Mouse (Mus musculus): ENCODE data around the gene Cyp2r1. TPM values are rescaled to one million over a fixed set of nuclear protein-coding genes. Genes with fewer than 3 reads are reported as not detected.
"Not testable (repeated sequence)": the region's sequence is repeated elsewhere in the genome, so short reads cannot be mapped to it uniquely, and the experiment has no call there.

The Cyp2r1 gene
- 0.94 and 1.2 TPM in 2 replicates for polyA plus RNA-seq (2014; fragmentation: Nextera tagmentation; extraction: Ambion mirVana)

- WGBS = 5% methylated on average over 56 of the region's 56 CpGs
- Histone ChIP-seq H3K4me1 (replicated peaks; ENCODE audit: control insufficient read depth, insufficient read depth, low read length) (no peaks in the 10 kb centered on the region), H3K27ac (peak within 1 kb of the TSS; percentile 80), H3K9me3 (ENCODE audit: control insufficient read depth, low read length) (no peaks in the 10 kb centered on the region), H3K36me3 (replicated peaks; ENCODE audit: control insufficient read depth, insufficient read depth) (no peaks in the 10 kb centered on the region), H3K4me3 (replicated peaks; ENCODE audit: low read length) (peak within 1 kb of the TSS; percentile 82), H3K9ac (peak within 1 kb of the TSS; percentile 74), H3K4me2 (replicated peaks) (peak within 1 kb of the TSS; percentile 81), H3K27me3 (ENCODE audit: control insufficient read depth, insufficient read depth, low read length) (no peaks in the 10 kb centered on the region)
- DNase-seq (ENCODE audit: low spot score) (peak; percentile 90), ATAC-seq (ENCODE audit: low FRiP score) (peak; percentile 99)
Observed at GRCm38 (mm10) chr7:114562531-114563241, at the start of gene Cyp2r1. Cyp2r1 (minus strand) TSS chr7:114562972.

DNA sequence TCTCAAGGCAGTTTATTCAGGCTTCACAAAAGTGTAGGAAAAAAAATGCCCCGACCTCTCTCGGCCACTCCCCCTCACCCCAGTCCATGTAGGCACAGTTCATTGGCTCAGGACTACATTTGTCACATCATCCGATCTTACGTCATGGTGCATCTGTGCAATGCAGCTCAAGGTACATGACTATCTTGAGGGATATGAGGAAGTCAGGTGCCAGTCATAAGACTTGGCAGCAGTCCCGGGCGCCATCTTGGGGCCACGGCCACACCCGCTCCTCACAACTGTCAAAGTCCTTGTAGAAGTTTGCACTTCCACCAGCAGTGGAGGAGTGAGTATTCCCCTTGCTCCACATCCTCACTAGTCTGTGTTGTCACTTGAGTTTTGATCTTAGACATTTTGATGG lies 31.6 kb upstream of the Cyp2r1 start:
- not testable (repeated sequence) for H3K27me3 ChIP-seq (ENCODE audit: control insufficient read depth, insufficient read depth, low read length); H3K4me3 ChIP-seq (replicated peaks; ENCODE audit: low read length); H3K4me1 ChIP-seq (replicated peaks; ENCODE audit: control insufficient read depth, insufficient read depth, low read length); H3K36me3 ChIP-seq (replicated peaks; ENCODE audit: control insufficient read depth, insufficient read depth); H3K4me2 ChIP-seq (replicated peaks); H3K9me3 ChIP-seq (ENCODE audit: control insufficient read depth, low read length); H3K9ac ChIP-seq; ATAC-seq (ENCODE audit: low FRiP score); H3K27ac ChIP-seq; DNase-seq (ENCODE audit: low spot score)
- 92% methylated on average over 8 of the region's 8 CpGs for WGBS

GRCm38 (mm10) chr7:114582441-114582840 lies 19.7 kb upstream of the Cyp2r1 start:
- WGBS = 58% methylated on average over 2 of the region's 2 CpGs
- Histone ChIP-seq H3K9ac (no peak overlapping the region), H3K36me3 (replicated peaks; ENCODE audit: control insufficient read depth, insufficient read depth) (no peaks in the 10 kb centered on the region), H3K27ac (no peak overlapping the region), H3K4me3 (replicated peaks; ENCODE audit: low read length) (no peak overlapping the region), H3K27me3 (ENCODE audit: control insufficient read depth, insufficient read depth, low read length) (no peaks in the 10 kb centered on the region), H3K4me2 (replicated peaks) (no peak overlapping the region), H3K9me3 (ENCODE audit: control insufficient read depth, low read length) (no peaks in the 10 kb centered on the region), H3K4me1 (replicated peaks; ENCODE audit: control insufficient read depth, insufficient read depth, low read length) (no peaks in the 10 kb centered on the region)
- DNase-seq (ENCODE audit: low spot score) = no peak
- no peak for ATAC-seq (ENCODE audit: low FRiP score)

GRCm38 (mm10) chr7:114581200-114581599 lies 18.4 kb upstream of the Cyp2r1 start:
- no peak overlapping the region for H3K9ac ChIP-seq
- no peak for ATAC-seq (ENCODE audit: low FRiP score)
- no peaks in the 10 kb centered on the region for H3K9me3 ChIP-seq (ENCODE audit: control insufficient read depth, low read length)
- DNase-seq (ENCODE audit: low spot score) = no peak
- H3K4me1 ChIP-seq (replicated peaks; ENCODE audit: control insufficient read depth, insufficient read depth, low read length) = no peaks in the 10 kb centered on the region
- WGBS = 94% methylated on average over 5 of the region's 5 CpGs
- no peaks in the 10 kb centered on the region for H3K36me3 ChIP-seq (replicated peaks; ENCODE audit: control insufficient read depth, insufficient read depth)
- no peak overlapping the region for H3K4me2 ChIP-seq (replicated peaks)
- H3K27me3 ChIP-seq (ENCODE audit: control insufficient read depth, insufficient read depth, low read length) = no peaks in the 10 kb centered on the region
- no peak overlapping the region for H3K4me3 ChIP-seq (replicated peaks; ENCODE audit: low read length)
- no peak overlapping the region for H3K27ac ChIP-seq

- Histone ChIP-seq H3K4me2 (replicated peaks) (no peak overlapping the region), H3K36me3 (replicated peaks; ENCODE audit: control insufficient read depth, insufficient read depth) (no peaks in the 10 kb centered on the region), H3K4me1 (replicated peaks; ENCODE audit: control insufficient read depth, insufficient read depth, low read length) (no peaks in the 10 kb centered on the region), H3K9me3 (ENCODE audit: control insufficient read depth, low read length) (no peaks in the 10 kb centered on the region), H3K4me3 (replicated peaks; ENCODE audit: low read length) (no peak overlapping the region), H3K9ac (no peak overlapping the region), H3K27ac (no peak overlapping the region), H3K27me3 (ENCODE audit: control insufficient read depth, insufficient read depth, low read length) (no peaks in the 10 kb centered on the region)
- peak; percentile 89 for DNase-seq (ENCODE audit: low spot score)
- ATAC-seq (ENCODE audit: low FRiP score) = no peak
- WGBS = 2% methylated on average over 4 of the region's 4 CpGs
Observed at GRCm38 (mm10) chr7:114580426-114580825, 17.7 kb upstream of the Cyp2r1 start.

DNA sequence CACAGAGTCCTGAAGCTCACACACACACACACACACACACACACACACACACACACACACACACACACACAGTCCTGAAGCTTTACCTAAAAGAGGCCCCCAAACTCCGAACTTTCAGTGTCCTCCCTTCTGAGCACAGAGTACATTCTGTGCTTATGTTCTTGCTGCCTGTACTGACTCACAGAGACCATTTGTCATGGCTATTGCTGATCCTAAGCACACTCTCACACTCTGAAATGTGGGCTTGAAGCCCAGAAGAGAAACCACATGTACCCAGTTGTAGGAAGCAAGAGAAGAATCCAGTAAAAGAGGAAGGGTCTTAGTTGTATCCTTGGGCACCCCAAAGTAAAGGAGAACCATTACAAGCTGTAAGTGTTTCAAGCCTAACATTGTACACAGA lies 14.9 kb upstream of the Cyp2r1 start:
- no peaks in the 10 kb centered on the region for H3K27me3 ChIP-seq (ENCODE audit: control insufficient read depth, insufficient read depth, low read length)
- H3K36me3 ChIP-seq (replicated peaks; ENCODE audit: control insufficient read depth, insufficient read depth) = no peaks in the 10 kb centered on the region
- no peak for ATAC-seq (ENCODE audit: low FRiP score)
- H3K27ac ChIP-seq = no peak overlapping the region
- DNase-seq (ENCODE audit: low spot score) = no peak
- 76% methylated on average over 1 of the region's 1 CpGs for WGBS
- H3K9me3 ChIP-seq (ENCODE audit: control insufficient read depth, low read length) = no peaks in the 10 kb centered on the region
- no peaks in the 10 kb centered on the region for H3K4me1 ChIP-seq (replicated peaks; ENCODE audit: control insufficient read depth, insufficient read depth, low read length)
- no peak overlapping the region for H3K4me2 ChIP-seq (replicated peaks)
- H3K4me3 ChIP-seq (replicated peaks; ENCODE audit: low read length) = no peak overlapping the region
- H3K9ac ChIP-seq = no peak overlapping the region

- WGBS = 82% methylated on average over 3 of the region's 3 CpGs
- Histone ChIP-seq H3K4me2 (replicated peaks) (no peak overlapping the region), H3K9ac (no peak overlapping the region), H3K4me3 (replicated peaks; ENCODE audit: low read length) (no peak overlapping the region), H3K4me1 (replicated peaks; ENCODE audit: control insufficient read depth, insufficient read depth, low read length) (no peaks in the 10 kb centered on the region), H3K27me3 (ENCODE audit: control insufficient read depth, insufficient read depth, low read length) (no peaks in the 10 kb centered on the region), H3K9me3 (ENCODE audit: control insufficient read depth, low read length) (no peaks in the 10 kb centered on the region), H3K27ac (no peak overlapping the region), H3K36me3 (replicated peaks; ENCODE audit: control insufficient read depth, insufficient read depth) (no peaks in the 10 kb centered on the region)
- ATAC-seq (ENCODE audit: low FRiP score) (no peak), DNase-seq (ENCODE audit: low spot score) (no peak)
Observed at GRCm38 (mm10) chr7:114576931-114577330, 14.2 kb upstream of the Cyp2r1 start.

DNA sequence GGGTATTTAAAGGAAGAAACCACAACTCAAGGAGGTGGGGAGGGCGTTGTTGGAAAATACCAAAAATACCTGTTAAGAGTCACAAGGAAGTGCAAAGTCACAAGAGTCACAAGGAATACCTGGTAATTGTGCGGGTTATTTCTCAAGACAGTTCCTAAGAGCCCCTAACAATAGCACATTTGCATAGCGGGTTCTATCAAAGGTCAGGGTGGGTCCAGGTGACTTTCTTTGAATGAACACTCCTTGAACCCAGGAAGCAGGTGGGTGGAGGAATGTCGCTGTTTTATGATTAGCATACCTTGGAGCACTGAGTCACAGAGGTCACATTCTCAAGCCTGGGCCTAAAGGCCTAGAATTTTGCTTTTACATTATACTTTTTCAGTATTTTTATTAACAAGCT lies 11.1 kb upstream of the Cyp2r1 start:
- H3K4me1 ChIP-seq (replicated peaks; ENCODE audit: control insufficient read depth, insufficient read depth, low read length); H3K4me3 ChIP-seq (replicated peaks; ENCODE audit: low read length); H3K9me3 ChIP-seq (ENCODE audit: control insufficient read depth, low read length); H3K36me3 ChIP-seq (replicated peaks; ENCODE audit: control insufficient read depth, insufficient read depth); H3K27ac ChIP-seq; DNase-seq (ENCODE audit: low spot score); ATAC-seq (ENCODE audit: low FRiP score); H3K4me2 ChIP-seq (replicated peaks); H3K9ac ChIP-seq; H3K27me3 ChIP-seq (ENCODE audit: control insufficient read depth, insufficient read depth, low read length): not testable (repeated sequence)
- 96% methylated on average over 4 of the region's 4 CpGs for WGBS

GRCm38 (mm10) chr7:114536179-114536578 lies 26.6 kb downstream of the Cyp2r1 start:
- Histone ChIP-seq H3K9ac (no peak overlapping the region), H3K9me3 (ENCODE audit: control insufficient read depth, low read length) (no peaks in the 10 kb centered on the region), H3K27me3 (ENCODE audit: control insufficient read depth, insufficient read depth, low read length) (no peaks in the 10 kb centered on the region), H3K27ac (no peak overlapping the region), H3K36me3 (replicated peaks; ENCODE audit: control insufficient read depth, insufficient read depth) (peaks cover 19% of the 10 kb centered on the region), H3K4me2 (replicated peaks) (no peak overlapping the region), H3K4me3 (replicated peaks; ENCODE audit: low read length) (no peak overlapping the region), H3K4me1 (replicated peaks; ENCODE audit: control insufficient read depth, insufficient read depth, low read length) (no peaks in the 10 kb centered on the region)
- 100% methylated on average over 1 of the region's 1 CpGs for WGBS
- ATAC-seq (ENCODE audit: low FRiP score) = no peak
- no peak for DNase-seq (ENCODE audit: low spot score)

GRCm38 (mm10) chr7:114526245-114526644 lies 36.5 kb downstream of the Cyp2r1 start:
- H3K4me2 ChIP-seq (replicated peaks) = no peak overlapping the region
- H3K36me3 ChIP-seq (replicated peaks; ENCODE audit: control insufficient read depth, insufficient read depth) = no peaks in the 10 kb centered on the region
- H3K27ac ChIP-seq = no peak overlapping the region
- DNase-seq (ENCODE audit: low spot score) (no peak), ATAC-seq (ENCODE audit: low FRiP score) (no peak)
- no peaks in the 10 kb centered on the region for H3K27me3 ChIP-seq (ENCODE audit: control insufficient read depth, insufficient read depth, low read length)
- no peaks in the 10 kb centered on the region for H3K9me3 ChIP-seq (ENCODE audit: control insufficient read depth, low read length)
- H3K9ac ChIP-seq = no peak overlapping the region
- no peaks in the 10 kb centered on the region for H3K4me1 ChIP-seq (replicated peaks; ENCODE audit: control insufficient read depth, insufficient read depth, low read length)
- 91% methylated on average over 1 of the region's 1 CpGs for WGBS
- no peak overlapping the region for H3K4me3 ChIP-seq (replicated peaks; ENCODE audit: low read length)

Measured in hindbrain, embryonic 14.5 days (tissue).